In genomic region chr2:36099739-36100138, GRCm38 (mm10) we compare ENCODE assay signal across 20 mouse cellular contexts. TPM values are rescaled to one million over a fixed set of nuclear protein-coding genes. Genes with fewer than 3 reads are reported as not detected.
DNase-seq lines count a peak whose midpoint lies in the region; ATAC-seq and TF ChIP-seq lines count a peak whose summit lies in the region.
"Had no signal": no experiment of that assay in that cellular context is flagged by ENCODE, and none has a peak within 500 bp of the region (broad histone marks: within the 10 kb centered on the region; RNA-seq: fewer than 3 reads in every experiment).

No protein-coding gene starts in this region.

- H3K27me3 ChIP-seq in forebrain, embryonic 12.5 days: peaks cover 100% of the 10 kb centered on the region
- H3K27me3 ChIP-seq in forebrain, embryonic 11.5 days (ENCODE audit: control insufficient read depth, insufficient read depth, low read length): peaks cover 96% of the 10 kb centered on the region
- peaks cover 25% of the 10 kb centered on the region for H3K27me3 ChIP-seq in liver, adult 2 months (ENCODE audit: control insufficient read depth, insufficient read depth, low read length)
- H3K27me3 ChIP-seq in embryonic facial prominence, embryonic 13.5 days: peaks cover 100% of the 10 kb centered on the region

- no peak for TF ChIP-seq CTCF in liver, adult 2 months (IDR thresholded peaks at IDR 0.05; ENCODE audit: low read depth, low read length)

- H3K79me2 ChIP-seq in liver, adult 2 months (ENCODE audit: control insufficient read depth, insufficient read depth, low read length): no peaks in the 10 kb centered on the region

- WGBS in forebrain, embryonic 12.5 days: 3% methylated on average over 6 of the region's 6 CpGs
- 3% methylated on average over 6 of the region's 6 CpGs for WGBS in forebrain, embryonic 11.5 days
- 44% methylated on average over 6 of the region's 6 CpGs for WGBS in liver, adult 2 months
- 22% methylated on average over 6 of the region's 6 CpGs for WGBS in embryonic facial prominence, embryonic 13.5 days

- no peaks in the 10 kb centered on the region for H3K9me3 ChIP-seq in forebrain, embryonic 12.5 days
- H3K9me3 ChIP-seq in forebrain, embryonic 11.5 days (ENCODE audit: control insufficient read depth, low read length): no peaks in the 10 kb centered on the region
- H3K9me3 ChIP-seq in embryonic facial prominence, embryonic 13.5 days: no peaks in the 10 kb centered on the region
- H3K9me3 ChIP-seq: limb, embryonic 12.5 days; midbrain, embryonic 12.5 days had no signal

- no peaks in the 10 kb centered on the region for H3K36me3 ChIP-seq in forebrain, embryonic 12.5 days (replicated peaks)
- H3K36me3 ChIP-seq in forebrain, embryonic 11.5 days (ENCODE audit: control insufficient read depth, insufficient read depth, low read length): no peaks in the 10 kb centered on the region
- H3K36me3 ChIP-seq in liver, adult 2 months (ENCODE audit: control insufficient read depth, insufficient read depth, low read length): no peaks in the 10 kb centered on the region
- no peaks in the 10 kb centered on the region for H3K36me3 ChIP-seq in embryonic facial prominence, embryonic 13.5 days
- H3K36me3 ChIP-seq: limb, embryonic 12.5 days; midbrain, embryonic 12.5 days had no signal

- DNase-seq in forebrain, embryonic 11.5 days (ENCODE audit: low spot score): no peak
- DNase-seq in liver, adult 2 months (ENCODE audit: extremely low read depth, low read depth, low spot score): peak; percentile 6
- DNase-seq in liver: no peak
- DNase-seq in adrenal gland, postnatal 10 days: no peak
- no peak for DNase-seq in cerebellum, adult 11-12 months
- no peak for DNase-seq in adrenal gland, adult 18-20 months (ENCODE audit: low spot score in 2 of 2)
- DNase-seq: B cell, adult 2 months; kidney, adult 8-10 months; layer of hippocampus, postnatal 36 days; lung, postnatal 36 days had no signal

- H3K27ac ChIP-seq in forebrain, embryonic 12.5 days: no peak overlapping the region
- no peak overlapping the region for H3K27ac ChIP-seq in forebrain, embryonic 11.5 days (ENCODE audit: low read depth, low read length)
- H3K27ac ChIP-seq in liver, adult 2 months (replicated peaks; ENCODE audit: insufficient read depth, low read depth, low read length): no peak overlapping the region
- no peak overlapping the region; the same call in 1 of the 2 replicates for H3K27ac ChIP-seq in embryonic facial prominence, embryonic 13.5 days
- H3K27ac ChIP-seq: limb, embryonic 12.5 days; midbrain, embryonic 12.5 days had no signal

- no peak for TF ChIP-seq POLR2A in liver, adult 2 months (IDR thresholded peaks at IDR 0.05; ENCODE audit: extremely low read depth, insufficient read depth, low read length)

- peak overlapping the region; percentile 67 for H3K4me2 ChIP-seq in forebrain, embryonic 12.5 days
- H3K4me2 ChIP-seq in forebrain, embryonic 11.5 days (ENCODE audit: low read depth, low read length, severe bottlenecking): no peak overlapping the region
- peak overlapping the region; percentile 83 for H3K4me2 ChIP-seq in embryonic facial prominence, embryonic 13.5 days
- H3K4me2 ChIP-seq: limb, embryonic 12.5 days; midbrain, embryonic 12.5 days had no signal

- peaks cover 26% of the 10 kb centered on the region for H3K4me1 ChIP-seq in forebrain, embryonic 12.5 days
- peaks cover 15% of the 10 kb centered on the region; the same call in 1 of the 2 replicates for H3K4me1 ChIP-seq in forebrain, embryonic 11.5 days (replicated peaks; ENCODE audit: control insufficient read depth, insufficient read depth, low read length)
- peaks cover 14% of the 10 kb centered on the region for H3K4me1 ChIP-seq in liver, adult 2 months (ENCODE audit: control insufficient read depth, insufficient read depth, low read length)
- H3K4me1 ChIP-seq in embryonic facial prominence, embryonic 13.5 days: peaks cover 45% of the 10 kb centered on the region

- ATAC-seq in forebrain, embryonic 12.5 days (ENCODE audit: low FRiP score): no peak
- ATAC-seq in forebrain, embryonic 11.5 days (replicated peaks; ENCODE audit: low FRiP score): no peak
- ATAC-seq in embryonic facial prominence, embryonic 13.5 days (ENCODE audit: insufficient number of reproducible peaks, insufficient read depth, low FRiP score, low TSS enrichment, low read depth): no peak
- ATAC-seq: hindbrain, embryonic 16.5 days had no signal

- no peak overlapping the region for H3K9ac ChIP-seq in forebrain, embryonic 12.5 days
- no peak overlapping the region for H3K9ac ChIP-seq in forebrain, embryonic 11.5 days (ENCODE audit: low read length)
- H3K9ac ChIP-seq in liver, adult 2 months (ENCODE audit: low read depth, low read length): no peak overlapping the region
- H3K9ac ChIP-seq in embryonic facial prominence, embryonic 13.5 days: peak overlapping the region; percentile 44; the same call in 1 of the 2 replicates
- H3K9ac ChIP-seq: limb, embryonic 12.5 days; midbrain, embryonic 12.5 days had no signal

- peak overlapping the region; percentile 21; the same call in 1 of the 2 replicates for H3K4me3 ChIP-seq in forebrain, embryonic 12.5 days (replicated peaks)
- H3K4me3 ChIP-seq in forebrain, embryonic 11.5 days (ENCODE audit: low read depth, low read length): no peak overlapping the region
- no peak overlapping the region for H3K4me3 ChIP-seq in liver, adult 2 months (ENCODE audit: insufficient read depth, low read depth, low read length)
- H3K4me3 ChIP-seq in embryonic facial prominence, embryonic 13.5 days: no peak overlapping the region
- H3K4me3 ChIP-seq: erythroblast, embryonic 14.5 days; limb, embryonic 12.5 days; midbrain, embryonic 12.5 days had no signal

RNA-seq across cellular contexts. Expression of gene Lhx6, which starts 5.5 kb away (rescaled TPM):
- 21.9 and 34.2 TPM in 2 replicates for polyA plus RNA-seq in forebrain, embryonic 12.5 days (2016; fragmentation: Nextera tagmentation; extraction: Ambion mirVana)
- 10.6 and 19.0 TPM in 2 replicates for polyA plus RNA-seq in forebrain, embryonic 11.5 days (2014; fragmentation: Nextera tagmentation; extraction: Ambion mirVana)
- 0.37 and 0.67 TPM in 2 replicates for total RNA-seq in liver, adult 2 months (2014; rRNA removed)
- 1.7 and 3.0 TPM in 2 replicates for polyA plus RNA-seq in liver, adult 2 months (2012; rRNA removed)
- 13.7 and 13.8 TPM in 2 replicates for polyA plus RNA-seq in embryonic facial prominence, embryonic 13.5 days (2015; fragmentation: Nextera tagmentation; extraction: Ambion mirVana)
- total RNA-seq in adrenal gland, postnatal 10 days (2021): 1 to 10 TPM; 5.8 to 8.1 TPM
- 1 to 10 TPM in 1 of 2 experiments, under 1 TPM in 1; 0.76 to 1.5 TPM for total RNA-seq in adrenal gland, adult 18-20 months (2021)
- polyA plus RNA-seq: erythroblast, embryonic 14.5 days had no signal

RNA-seq across cellular contexts. Expression of gene Mrrf, which starts 36.5 kb away (rescaled TPM):
- polyA plus RNA-seq in forebrain, embryonic 12.5 days (2016; fragmentation: Nextera tagmentation; extraction: Ambion mirVana): 23.2 and 23.4 TPM in 2 replicates
- polyA plus RNA-seq in forebrain, embryonic 11.5 days (2014; fragmentation: Nextera tagmentation; extraction: Ambion mirVana): 23.2 and 28.2 TPM in 2 replicates
- total RNA-seq in liver, adult 2 months (2014; rRNA removed): 20.0 and 28.7 TPM in 2 replicates
- 28.0 and 31.4 TPM in 2 replicates for polyA plus RNA-seq in liver, adult 2 months (2012; rRNA removed)
- 27.6 and 34.7 TPM in 2 replicates for polyA plus RNA-seq in embryonic facial prominence, embryonic 13.5 days (2015; fragmentation: Nextera tagmentation; extraction: Ambion mirVana)
- 10 to 100 TPM; 21.4 to 25.7 TPM for total RNA-seq in adrenal gland, postnatal 10 days (2021)
- 10 to 100 TPM; 26.0 to 30.6 TPM for total RNA-seq in adrenal gland, adult 18-20 months (2021)

RNA-seq across cellular contexts. Expression of gene Rbm18, which starts 36.8 kb away (rescaled TPM):
- polyA plus RNA-seq in forebrain, embryonic 12.5 days (2016; fragmentation: Nextera tagmentation; extraction: Ambion mirVana): 113 and 121 TPM in 2 replicates
- polyA plus RNA-seq in forebrain, embryonic 11.5 days (2014; fragmentation: Nextera tagmentation; extraction: Ambion mirVana): 98.2 and 100 TPM in 2 replicates
- 13.3 and 14.2 TPM in 2 replicates for total RNA-seq in liver, adult 2 months (2014; rRNA removed)
- 4.8 and 5.6 TPM in 2 replicates for polyA plus RNA-seq in liver, adult 2 months (2012; rRNA removed)
- polyA plus RNA-seq in embryonic facial prominence, embryonic 13.5 days (2015; fragmentation: Nextera tagmentation; extraction: Ambion mirVana): 82.8 and 85.6 TPM in 2 replicates
- 10 to 100 TPM; 27.1 to 27.6 TPM for total RNA-seq in adrenal gland, postnatal 10 days (2021)
- total RNA-seq in adrenal gland, adult 18-20 months (2021): 10 to 100 TPM; 26.7 to 29.8 TPM

RNA-seq across cellular contexts. Expression of gene Morn5, which starts 50.5 kb away (rescaled TPM):
- polyA plus RNA-seq in forebrain, embryonic 12.5 days (2016; fragmentation: Nextera tagmentation; extraction: Ambion mirVana): 0.69 and 1.3 TPM in 2 replicates
- 0.47 and 0.68 TPM in 2 replicates for polyA plus RNA-seq in forebrain, embryonic 11.5 days (2014; fragmentation: Nextera tagmentation; extraction: Ambion mirVana)
- not detected in 2 replicates for total RNA-seq in liver, adult 2 months (2014; rRNA removed)
- not detected in 2 replicates for polyA plus RNA-seq in liver, adult 2 months (2012; rRNA removed)
- polyA plus RNA-seq in embryonic facial prominence, embryonic 13.5 days (2015; fragmentation: Nextera tagmentation; extraction: Ambion mirVana): 0.78 TPM in 1 of 2 replicates, not detected in the other
- not detected for total RNA-seq in adrenal gland, postnatal 10 days (2021)
- under 1 TPM; 0.46 to 0.61 TPM for total RNA-seq in adrenal gland, adult 18-20 months (2021)
- polyA plus RNA-seq: erythroblast, embryonic 14.5 days; heart, embryonic 14.5 days; large intestine, adult 2 months; limb, embryonic 12.5 days; liver, embryonic 16.5 days; spleen, adult 2 months had no signal

RNA-seq across cellular contexts. Expression of gene Ndufa8, which starts 50.5 kb away (rescaled TPM):
- 161 and 169 TPM in 2 replicates for polyA plus RNA-seq in forebrain, embryonic 12.5 days (2016; fragmentation: Nextera tagmentation; extraction: Ambion mirVana)
- 177 and 184 TPM in 2 replicates for polyA plus RNA-seq in forebrain, embryonic 11.5 days (2014; fragmentation: Nextera tagmentation; extraction: Ambion mirVana)
- 87.0 and 90.9 TPM in 2 replicates for total RNA-seq in liver, adult 2 months (2014; rRNA removed)
- polyA plus RNA-seq in liver, adult 2 months (2012; rRNA removed): 86.2 and 96.3 TPM in 2 replicates
- polyA plus RNA-seq in embryonic facial prominence, embryonic 13.5 days (2015; fragmentation: Nextera tagmentation; extraction: Ambion mirVana): 207 and 220 TPM in 2 replicates
- 100 to 1,000 TPM; 419 to 460 TPM for total RNA-seq in adrenal gland, postnatal 10 days (2021)
- total RNA-seq in adrenal gland, adult 18-20 months (2021): 100 to 1,000 TPM; 208 to 312 TPM

Comparison
In these comparisons a context has a peak if more than half of its experiments do, and no peak if none do; other contexts are left out.
1. RNA of gene Rbm18, which starts 36.8 kb away (polyA plus RNA-seq): 113 to 121 TPM in forebrain, embryonic 12.5 days, 98.2 to 100 TPM in forebrain, embryonic 11.5 days and 82.8 to 85.6 TPM in embryonic facial prominence, embryonic 13.5 days; 4.8 to 5.6 TPM in liver, adult 2 months; every median in the first group is over 10 times any median in the second.